Mouse (Mus musculus) spleen, adult 2 months (tissue): ENCODE measurements around the gene Zdhhc12. TPM values are rescaled to one million over a fixed set of nuclear protein-coding genes. Genes with fewer than 3 reads are reported as not detected.
A peak's percentile ranks its signal among the peaks of the same experiment; 100 is the strongest.

Source experiments
- DNase-seq, 2 experiments: peaks; one replicate each; pipeline versions ENCODE4 v3.0.0 to v3.0.0-alpha.2; 2012 to 2021; ENCODE audit warnings: low spot score in 2 of 2, low read depth in 1 of 2
- H3K27ac ChIP-seq: fragments of 200-500 bp; 2 replicates; pipeline ENCODE4 v1.5.1; 2012; ENCODE audit warnings: low read length, inconsistent platforms; ENCODE audit not compliant: insufficient read depth
- H3K27me3 ChIP-seq: fragments of 200-500 bp; 2 replicates; pipeline ENCODE4 v1.6.1; 2012; ENCODE audit warnings: mild to moderate bottlenecking, moderate library complexity, low read length, inconsistent platforms; ENCODE audit not compliant: control insufficient read depth, insufficient read depth
- H3K36me3 ChIP-seq: fragments of 200-500 bp; 2 replicates; pipeline ENCODE4 v1.6.1; 2012; ENCODE audit warnings: mild to moderate bottlenecking, low read length, inconsistent platforms; ENCODE audit not compliant: control insufficient read depth, insufficient read depth
- H3K4me1 ChIP-seq: fragments of 200-500 bp; 2 replicates; pipeline ENCODE4 v1.6.1; 2011; ENCODE audit warnings: inconsistent platforms; ENCODE audit not compliant: control insufficient read depth, insufficient read depth, insufficient read length
- H3K4me3 ChIP-seq: fragments of 200-500 bp; 2 replicates; pipeline ENCODE4 v1.5.1; 2011; ENCODE audit warnings: mild to moderate bottlenecking, inconsistent platforms; ENCODE audit not compliant: insufficient read depth, insufficient read length; ENCODE audit errors: extremely low read depth
- CTCF ChIP-seq: fragments of 200-500 bp; IDR thresholded peaks from 2 replicates; pipeline ENCODE4 v1.5.1; 2011; ENCODE audit warnings: mild to moderate bottlenecking, inconsistent platforms; ENCODE audit not compliant: insufficient read depth, insufficient read length, insufficient replicate concordance; ENCODE audit errors: extremely low read depth
- POLR2A ChIP-seq: fragments of 200-500 bp; IDR thresholded peaks from 2 replicates; pipeline ENCODE4 v1.6.1; 2011; ENCODE audit warnings: low read depth, low read length, inconsistent platforms
- whole genome bisulfite sequencing: fragments of 180-500 bp; shearing (Covaris S2); methylation state at CpG from one replicate; pipeline ENCODE4 v1.1.7; 2018; 5-methylcytosine and 5-hydroxymethylcytosine counted together
- polyA plus RNA-seq: library from polyadenylated mRNA; depleted of rRNA; stranded (reverse); fragments of >200 nt; gene quantifications from 2 replicates; pipeline ENCODE4 v1.2.3, GENCODE M21; 2012

Gene Zdhhc12
- polyA plus RNA-seq, 1 experiment, result 56.2 TPM

- H3K4me3 ChIP-seq, result no peak overlapping the region
- TF ChIP-seq POLR2A, result no peak
- no peak for TF ChIP-seq CTCF
- H3K4me1 ChIP-seq, result no peaks in the 10 kb centered on the region; the same call in 1 of the 2 replicates
- no peak overlapping the region for H3K27ac ChIP-seq
- no peak for DNase-seq
- no peaks in the 10 kb centered on the region for H3K27me3 ChIP-seq
- 43% methylated on average over 5 of the region's 5 CpGs for WGBS
- no peaks in the 10 kb centered on the region for H3K36me3 ChIP-seq
Measured at GRCm38 (mm10) chr2:30084113-30084512, 9.3 kb downstream of the Zdhhc12 start.

DNA sequence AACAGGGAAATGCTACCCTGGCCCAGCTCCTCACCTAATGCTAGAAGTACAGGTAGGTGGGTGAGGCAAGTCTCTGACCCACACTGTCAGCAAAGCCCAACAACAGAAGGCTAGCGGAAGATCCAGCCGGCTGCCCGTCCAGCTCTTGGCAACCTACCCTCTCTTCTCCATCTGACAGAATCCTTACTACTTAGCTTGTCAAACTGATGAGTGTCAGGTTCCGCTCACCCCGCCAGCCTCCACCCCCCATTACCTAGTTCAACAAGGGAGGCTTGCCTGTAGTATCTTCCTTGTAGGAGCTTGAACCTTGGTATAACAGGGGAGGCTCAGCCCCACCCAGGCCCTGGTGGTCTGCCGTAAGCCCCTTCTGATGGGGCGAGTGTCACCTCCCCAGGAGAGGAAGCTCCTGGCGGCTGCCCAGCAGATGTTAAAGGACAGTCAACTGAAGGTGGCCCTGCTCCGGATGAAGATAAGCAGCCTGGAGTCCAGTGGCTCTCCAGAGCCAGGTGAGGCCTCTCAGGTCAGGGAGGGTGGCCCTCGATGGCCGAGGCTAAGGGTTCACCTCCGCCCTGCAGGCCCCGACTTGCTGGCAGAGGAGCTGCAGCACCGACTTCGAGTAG is 13.2 kb downstream of the Zdhhc12 start:
- no peak for TF ChIP-seq CTCF
- TF ChIP-seq POLR2A, result no peak
- DNase-seq, result no peak
- Histone ChIP-seq H3K4me1 (no peaks in the 10 kb centered on the region; the same call in 1 of the 2 replicates), H3K27me3 (no peaks in the 10 kb centered on the region), H3K27ac (no peak overlapping the region), H3K4me3 (no peak overlapping the region), H3K36me3 (no peaks in the 10 kb centered on the region)
- 92% methylated on average over 15 of the region's 15 CpGs for WGBS

DNA sequence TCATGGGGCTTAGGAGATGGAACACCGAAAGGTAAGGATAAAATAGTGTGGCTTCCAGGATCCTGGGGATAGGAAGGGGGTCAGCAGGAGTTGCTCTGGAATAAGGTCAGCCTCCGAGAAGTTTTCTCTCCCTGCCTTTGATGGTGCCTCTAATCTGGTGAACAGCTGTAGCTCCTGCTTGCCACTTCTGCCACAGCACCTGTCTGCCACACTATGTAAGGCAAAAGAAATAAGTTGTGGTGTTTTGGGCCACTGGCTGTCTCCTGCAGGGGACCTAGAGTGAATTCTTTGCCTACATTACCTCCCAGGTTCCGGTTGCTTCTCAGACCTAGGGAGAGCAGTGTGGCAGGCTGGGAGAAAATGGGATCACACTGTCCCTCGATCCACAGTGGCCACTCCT is 14.7 kb downstream of the Zdhhc12 start:
- 87% methylated on average over 4 of the region's 4 CpGs for WGBS

DNA sequence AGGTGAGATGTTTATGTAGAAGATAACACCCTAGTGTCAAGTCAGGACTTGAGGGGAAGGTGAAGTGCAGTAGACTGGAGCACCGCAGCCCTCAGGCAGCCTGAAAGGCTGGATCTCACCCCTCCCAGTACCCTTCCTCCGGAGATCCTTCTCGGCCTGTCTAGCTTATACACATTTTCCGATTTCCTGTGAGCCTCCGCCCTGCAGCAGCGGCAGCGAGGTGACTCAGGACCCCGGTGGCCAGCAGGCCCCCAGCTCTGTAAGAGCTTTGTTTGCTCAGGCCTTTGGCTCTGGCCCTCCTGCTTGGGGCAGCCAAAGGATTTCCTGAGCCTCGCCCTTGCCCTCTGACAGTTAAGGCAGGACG is 15.1 kb downstream of the Zdhhc12 start:
- 24% methylated on average over 10 of the region's 10 CpGs for WGBS
- no peaks in the 10 kb centered on the region for H3K4me1 ChIP-seq
- H3K4me3 ChIP-seq, result no peak overlapping the region
- DNase-seq, result no peak
- H3K36me3 ChIP-seq, result no peaks in the 10 kb centered on the region
- H3K27me3 ChIP-seq, result no peaks in the 10 kb centered on the region
- no peak overlapping the region for H3K27ac ChIP-seq
- no peak for TF ChIP-seq CTCF
- no peak for TF ChIP-seq POLR2A

More for the DNA sequence above, 14.7 kb downstream of the Zdhhc12 start:
- Histone ChIP-seq H3K36me3 (no peaks in the 10 kb centered on the region), H3K4me3 (no peak overlapping the region), H3K27ac (no peak overlapping the region), H3K27me3 (no peaks in the 10 kb centered on the region), H3K4me1 (no peaks in the 10 kb centered on the region)
- no peak for TF ChIP-seq POLR2A
- no peak for TF ChIP-seq CTCF
- no peak for DNase-seq

DNA sequence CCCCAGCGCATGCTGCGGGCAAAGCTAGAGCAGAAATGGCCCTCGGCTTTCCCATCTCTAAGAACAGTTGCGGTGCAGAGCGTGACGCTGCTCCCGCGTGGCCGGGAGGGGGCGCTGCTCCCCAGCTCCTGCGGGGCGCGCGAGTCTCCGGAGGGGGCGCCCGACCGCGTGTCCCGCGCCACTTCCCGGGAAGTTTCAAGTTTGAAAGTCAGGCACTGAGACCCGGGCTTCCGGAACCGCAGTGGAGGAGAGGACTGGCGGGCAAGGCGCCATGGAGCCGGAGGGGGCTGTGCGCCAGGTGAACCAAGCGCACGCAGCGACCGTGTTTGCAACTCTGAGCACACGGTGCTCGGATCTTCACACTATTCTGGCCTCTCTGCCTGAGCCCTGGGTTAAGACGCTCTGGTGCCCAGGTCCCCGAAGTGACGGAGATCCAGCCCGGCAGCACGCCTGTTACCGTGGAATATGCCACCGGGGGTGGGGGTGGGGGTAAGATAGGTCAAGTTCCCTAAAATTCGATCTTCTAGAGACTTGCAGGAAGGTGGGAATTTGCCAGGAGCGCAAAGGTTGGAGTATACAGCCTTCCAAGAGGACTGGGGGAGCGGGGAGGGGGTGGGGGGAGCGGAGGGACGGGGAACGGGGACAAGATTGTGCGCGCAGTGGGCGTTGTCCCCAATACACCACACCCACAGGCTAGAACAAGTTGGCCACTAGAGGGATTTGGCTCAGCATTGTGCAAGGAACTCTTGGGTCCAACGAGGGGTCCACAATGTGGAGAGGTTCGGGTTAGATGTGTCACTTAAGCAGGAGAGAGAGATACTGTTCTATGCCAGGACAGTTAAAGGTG is 15.7 kb downstream of the Zdhhc12 start, which contains the start of gene Pkn3:
Gene Pkn3 (plus strand): TSS at position 183 of the 847 bp plus-strand sequence.
- 0 out of 2 replicates have a peak, but pooled peaks cover 2% of the 10 kb centered on the region for H3K36me3 ChIP-seq
- DNase-seq, result peak; percentile 59 to 74
- no peaks in the 10 kb centered on the region for H3K4me1 ChIP-seq
- TF ChIP-seq CTCF (peak; percentile 100), POLR2A (no peak)
- WGBS, result under 1% methylated on average over 53 of the region's 53 CpGs
- 0 out of 2 replicates have a peak within 1 kb of the TSS, but pooled peaks have one; percentile 16 for H3K27ac ChIP-seq
- H3K27me3 ChIP-seq, result no peaks in the 10 kb centered on the region
- peak within 1 kb of the TSS; percentile 75 for H3K4me3 ChIP-seq

DNA sequence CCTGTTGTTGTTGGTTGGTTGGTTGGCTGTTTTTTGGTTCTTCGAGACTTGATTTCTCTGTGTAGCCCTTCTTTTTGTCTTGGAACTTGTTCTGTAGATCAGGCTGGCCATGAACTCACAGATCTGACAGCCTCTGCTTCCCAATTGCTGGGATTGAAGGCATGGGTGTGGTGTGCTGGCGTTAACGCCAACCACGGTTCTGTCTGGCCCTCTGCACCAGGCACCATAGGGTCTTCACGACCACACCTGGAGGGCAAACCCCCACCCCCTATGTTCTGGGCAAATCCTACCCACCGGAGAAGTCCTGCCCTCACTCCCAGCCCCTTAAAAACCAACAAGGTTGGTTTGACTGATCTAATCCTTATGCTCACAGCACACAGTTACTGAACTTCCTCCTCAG is 16.5 kb downstream of the Zdhhc12 start:
- peaks cover 2% of the 10 kb centered on the region; the same call in 1 of the 2 replicates for H3K36me3 ChIP-seq
- H3K4me1 ChIP-seq, result no peaks in the 10 kb centered on the region
- TF ChIP-seq CTCF (no peak), POLR2A (no peak)
- H3K27me3 ChIP-seq, result no peaks in the 10 kb centered on the region
- no peak for DNase-seq
- H3K27ac ChIP-seq, result no peak overlapping the region
- WGBS, result 64% methylated on average over 6 of the region's 6 CpGs
- H3K4me3 ChIP-seq, result no peak overlapping the region
